Mouse (Mus musculus) thymus, postnatal 14 days (tissue): ENCODE measurements around the gene Gpi1.
A peak's percentile ranks its signal among the peaks of the same experiment; 100 is the strongest.
"Not testable (repeated sequence)": the region's sequence is repeated elsewhere in the genome, so short reads cannot be mapped to it uniquely, and the experiment has no call there.

ENCODE experiments used
- DNase-seq: peaks from one replicate; pipeline ENCODE4 v3.0.0; 2021

Gene Gpi1

GRCm38 (mm10) chr7:34176241-34176640, 53.9 kb downstream of the Gpi1 start:
- DNase-seq = not testable (repeated sequence)

- DNase-seq = no peak
Measured at GRCm38 (mm10) chr7:34172251-34172650, 57.9 kb downstream of the Gpi1 start.

GRCm38 (mm10) chr7:34169454-34169853, 60.7 kb downstream of the Gpi1 start, which contains the start of gene Uba2:
TSS of gene Uba2 (minus strand) at chr7:34169599.
- no peak for DNase-seq

- DNase-seq = peak; percentile 92
Measured at GRCm38 (mm10) chr7:34168470-34169251, 61.5 kb downstream of the Gpi1 start.

GRCm38 (mm10) chr7:34167766-34168469, 62.2 kb downstream of the Gpi1 start:
- no peak for DNase-seq

GRCm38 (mm10) chr7:34166850-34167249, 63.3 kb downstream of the Gpi1 start:
- DNase-seq = peak; percentile 45

GRCm38 (mm10) chr7:34165999-34166398, 64.1 kb downstream of the Gpi1 start:
- no peak for DNase-seq

- DNase-seq = no peak
Measured at GRCm38 (mm10) chr7:34164671-34165070, 65.5 kb downstream of the Gpi1 start.

- DNase-seq = no peak
Measured at GRCm38 (mm10) chr7:34159167-34159566, 71.0 kb downstream of the Gpi1 start.

- no peak for DNase-seq
Measured at GRCm38 (mm10) chr7:34157994-34158393, 72.1 kb downstream of the Gpi1 start.
